Mouse (Mus musculus) small intestine, adult 2 months (tissue): Measurements from ENCODE around the gene Fam167b.

Experiments
- CTCF ChIP-seq: fragments of 200-500 bp; IDR thresholded peaks from 2 replicates; pipeline ENCODE4 v1.5.1; 2012; ENCODE audit warnings: low read depth, mild to moderate bottlenecking, control low read depth, inconsistent platforms, low read length, moderate library complexity, mixed read lengths; ENCODE audit not compliant: insufficient replicate concordance, insufficient read length; ENCODE audit errors: extremely low read depth
- POLR2A ChIP-seq: fragments of 200-500 bp; IDR thresholded peaks from 2 replicates; pipeline ENCODE4 v1.6.1; 2012; ENCODE audit warnings: low read depth, mild to moderate bottlenecking, control low read depth, inconsistent platforms, low read length, moderate library complexity

DNA sequence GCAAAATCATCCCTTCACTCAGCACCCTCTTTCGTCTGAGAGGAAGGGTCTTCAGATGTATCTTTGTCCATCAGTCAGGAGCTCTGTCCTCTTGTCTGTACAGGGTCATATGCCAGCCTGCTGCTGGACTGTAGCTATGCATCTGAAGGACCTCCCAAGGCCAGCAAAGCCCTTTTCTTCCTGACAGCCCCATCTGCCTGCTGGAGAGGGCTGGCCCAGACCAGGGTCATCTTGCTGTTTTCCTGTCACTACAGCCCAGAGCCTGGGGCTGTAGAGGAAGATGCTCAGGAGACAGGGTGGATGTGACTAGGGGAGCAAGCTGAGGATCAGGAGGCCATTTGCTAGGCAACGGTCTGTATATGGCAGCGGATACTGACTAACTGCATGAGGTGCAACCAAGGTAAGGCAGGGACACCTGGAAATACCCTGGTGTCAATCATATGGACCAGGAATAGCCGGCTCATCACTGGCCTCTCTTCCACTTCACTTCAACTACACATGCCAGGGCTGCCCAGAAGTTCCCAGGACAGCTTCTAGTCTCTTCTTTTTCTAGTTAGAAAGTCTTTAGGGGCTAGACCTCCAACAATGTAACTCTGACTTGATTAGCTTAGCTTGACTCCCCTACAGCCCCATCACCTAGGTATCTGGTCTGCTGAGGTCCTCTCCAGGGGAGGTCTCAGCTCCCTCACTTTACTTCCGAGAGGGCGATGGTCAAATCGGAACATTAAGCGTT lies 44.6 kb upstream of the Fam167b start:
- TF ChIP-seq POLR2A (no peak), CTCF (no peak)
